Mouse (Mus musculus): ENCODE data around the gene Ankrd44. TPM values are rescaled to one million over a fixed set of nuclear protein-coding genes. Genes with fewer than 3 reads are reported as not detected.

Ankrd44 gene
- polyA plus RNA-seq, 1 experiment = 4.6 TPM

GRCm38 (mm10) chr1:54606936-54607335 is 319.3 kb downstream of the Ankrd44 start:
- Histone ChIP-seq H3K27me3 (ENCODE audit: control insufficient read depth, insufficient read depth, insufficient read length) (no peaks in the 10 kb centered on the region), H3K4me3 (no peak overlapping the region), H3K4me2 (ENCODE audit: low read depth) (no peak overlapping the region), H3K79me2 (ENCODE audit: control insufficient read depth, insufficient read depth) (no peaks in the 10 kb centered on the region), H3ac (ENCODE audit: control insufficient read depth, insufficient read length) (no peak overlapping the region), H3K36me3 (ENCODE audit: control insufficient read depth, insufficient read depth) (no peaks in the 10 kb centered on the region)
- TF ChIP-seq REST (IDR thresholded peaks at IDR 0.05; ENCODE audit: insufficient read depth, insufficient read length) = no peak
- TF ChIP-seq TCF3 (IDR thresholded peaks at IDR 0.05; ENCODE audit: insufficient read length, low read depth) = no peak
- no peak for TF ChIP-seq E2F4 (IDR thresholded peaks at IDR 0.05; ENCODE audit: insufficient read depth)
- TF ChIP-seq POLR2A (IDR thresholded peaks at IDR 0.05; ENCODE audit: insufficient read length, low read depth) = no peak
- no peak for TF ChIP-seq MAX (IDR thresholded peaks at IDR 0.05; ENCODE audit: low read depth)
- no peak for TF ChIP-seq USF1 (IDR thresholded peaks at IDR 0.05; ENCODE audit: low read depth)
- no peak for TF ChIP-seq TCF12 (IDR thresholded peaks at IDR 0.05; ENCODE audit: insufficient read depth, poor library complexity, severe bottlenecking)
- no peak for TF ChIP-seq MYOD1 (IDR thresholded peaks at IDR 0.05; ENCODE audit: control insufficient read depth in 1 of 3, insufficient read length in 2 of 3, low read depth in 2 of 3)
- TF ChIP-seq POLR2AphosphoS2 (IDR thresholded peaks at IDR 0.05; ENCODE audit: insufficient read length, low read depth) = no peak
- TF ChIP-seq CEBPB (IDR thresholded peaks at IDR 0.05; ENCODE audit: insufficient read depth, poor library complexity, severe bottlenecking) = no peak

GRCm38 (mm10) chr1:54601692-54602091 is 324.5 kb downstream of the Ankrd44 start:
- H3K4me3 ChIP-seq = no peak overlapping the region
- no peaks in the 10 kb centered on the region for H3K36me3 ChIP-seq (ENCODE audit: control insufficient read depth, insufficient read depth)
- H3K27me3 ChIP-seq (ENCODE audit: control insufficient read depth, insufficient read depth, insufficient read length) = no peaks in the 10 kb centered on the region
- no peak overlapping the region for H3K4me2 ChIP-seq (ENCODE audit: low read depth)
- H3K79me2 ChIP-seq (ENCODE audit: control insufficient read depth, insufficient read depth) = no peaks in the 10 kb centered on the region
- no peak overlapping the region for H3ac ChIP-seq (ENCODE audit: control insufficient read depth, insufficient read length)
- TF ChIP-seq USF1 (IDR thresholded peaks at IDR 0.05; ENCODE audit: low read depth) = no peak
- TF ChIP-seq E2F4 (IDR thresholded peaks at IDR 0.05; ENCODE audit: insufficient read depth) = no peak
- TF ChIP-seq CEBPB (IDR thresholded peaks at IDR 0.05; ENCODE audit: insufficient read depth, poor library complexity, severe bottlenecking) = no peak
- TF ChIP-seq MYOD1 (IDR thresholded peaks at IDR 0.05; ENCODE audit: control insufficient read depth in 1 of 3, insufficient read length in 2 of 3, low read depth in 2 of 3) = no peak
- TF ChIP-seq POLR2A (IDR thresholded peaks at IDR 0.05; ENCODE audit: insufficient read length, low read depth) = no peak
- TF ChIP-seq TCF12 (IDR thresholded peaks at IDR 0.05; ENCODE audit: insufficient read depth, poor library complexity, severe bottlenecking) = no peak
- TF ChIP-seq TCF3 (IDR thresholded peaks at IDR 0.05; ENCODE audit: insufficient read length, low read depth) = no peak
- TF ChIP-seq MAX (IDR thresholded peaks at IDR 0.05; ENCODE audit: low read depth) = no peak
- TF ChIP-seq REST (IDR thresholded peaks at IDR 0.05; ENCODE audit: insufficient read depth, insufficient read length) = no peak
- TF ChIP-seq SRF (IDR thresholded peaks at IDR 0.05; ENCODE audit: control insufficient read depth, insufficient read length, low read depth) = no peak

DNA sequence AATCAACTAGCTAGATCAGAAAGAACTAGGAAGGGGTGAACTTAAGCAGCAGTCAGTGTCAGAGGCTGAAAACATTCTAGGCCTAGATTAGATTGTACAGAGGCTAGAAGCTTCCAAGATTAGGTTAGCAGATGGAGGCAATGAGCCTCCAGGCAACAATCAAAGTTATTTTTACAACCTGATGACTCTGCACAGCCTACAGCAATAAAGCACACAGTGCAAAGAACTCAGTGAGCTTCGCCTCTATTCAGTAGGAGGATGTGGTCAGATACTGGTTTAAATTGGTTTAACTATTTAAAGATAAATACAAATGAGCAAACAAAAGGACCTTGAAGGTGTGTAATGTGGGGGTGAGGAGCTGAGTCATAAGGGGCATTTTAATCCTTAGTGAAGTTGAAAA is 325.9 kb downstream of the Ankrd44 start:
- no peaks in the 10 kb centered on the region for H3K36me3 ChIP-seq (ENCODE audit: control insufficient read depth, insufficient read depth)
- H3K27me3 ChIP-seq (ENCODE audit: control insufficient read depth, insufficient read depth, insufficient read length) = no peaks in the 10 kb centered on the region
- no peaks in the 10 kb centered on the region for H3K79me2 ChIP-seq (ENCODE audit: control insufficient read depth, insufficient read depth)
- H3K4me2 ChIP-seq (ENCODE audit: low read depth) = no peak overlapping the region
- H3K4me3 ChIP-seq = no peak overlapping the region
- H3ac ChIP-seq (ENCODE audit: control insufficient read depth, insufficient read length) = no peak overlapping the region
- TF ChIP-seq POLR2A (IDR thresholded peaks at IDR 0.05; ENCODE audit: insufficient read length, low read depth) (no peak), TCF12 (IDR thresholded peaks at IDR 0.05; ENCODE audit: insufficient read depth, poor library complexity, severe bottlenecking) (no peak), TCF3 (IDR thresholded peaks at IDR 0.05; ENCODE audit: insufficient read length, low read depth) (no peak), USF1 (IDR thresholded peaks at IDR 0.05; ENCODE audit: low read depth) (no peak), MAX (IDR thresholded peaks at IDR 0.05; ENCODE audit: low read depth) (no peak), E2F4 (IDR thresholded peaks at IDR 0.05; ENCODE audit: insufficient read depth) (no peak), CEBPB (IDR thresholded peaks at IDR 0.05; ENCODE audit: insufficient read depth, poor library complexity, severe bottlenecking) (no peak), MYOG (IDR thresholded peaks at IDR 0.05; ENCODE audit: control insufficient read depth in 1 of 3, insufficient read depth in 1 of 3, insufficient read length in 2 of 3, low read depth in 2 of 3) (no peak), REST (IDR thresholded peaks at IDR 0.05; ENCODE audit: insufficient read depth, insufficient read length) (no peak), SRF (IDR thresholded peaks at IDR 0.05; ENCODE audit: control insufficient read depth, insufficient read length, low read depth) (no peak), MYOD1 (IDR thresholded peaks at IDR 0.05; ENCODE audit: control insufficient read depth in 1 of 3, insufficient read length in 2 of 3, low read depth in 2 of 3) (no peak), POLR2AphosphoS2 (IDR thresholded peaks at IDR 0.05; ENCODE audit: insufficient read length, low read depth) (no peak)

GRCm38 (mm10) chr1:54597594-54598217 is 328.5 kb downstream of the Ankrd44 start:
- H3K4me2 ChIP-seq (ENCODE audit: low read depth) = no peak overlapping the region
- H3ac ChIP-seq (ENCODE audit: control insufficient read depth, insufficient read length) = no peak overlapping the region
- H3K4me3 ChIP-seq = no peak overlapping the region
- H3K27me3 ChIP-seq (ENCODE audit: control insufficient read depth, insufficient read depth, insufficient read length) = no peaks in the 10 kb centered on the region
- H3K79me2 ChIP-seq (ENCODE audit: control insufficient read depth, insufficient read depth) = no peaks in the 10 kb centered on the region
- TF ChIP-seq E2F4 (IDR thresholded peaks at IDR 0.05; ENCODE audit: insufficient read depth) (no peak), TCF12 (IDR thresholded peaks at IDR 0.05; ENCODE audit: insufficient read depth, poor library complexity, severe bottlenecking) (no peak), MAX (IDR thresholded peaks at IDR 0.05; ENCODE audit: low read depth) (no peak), MYOG (IDR thresholded peaks at IDR 0.05; ENCODE audit: control insufficient read depth in 1 of 3, insufficient read depth in 1 of 3, insufficient read length in 2 of 3, low read depth in 2 of 3) (no peak), TCF3 (IDR thresholded peaks at IDR 0.05; ENCODE audit: insufficient read length, low read depth) (no peak), REST (IDR thresholded peaks at IDR 0.05; ENCODE audit: insufficient read depth, insufficient read length) (no peak), MYOD1 (IDR thresholded peaks at IDR 0.05; ENCODE audit: control insufficient read depth in 1 of 3, insufficient read length in 2 of 3, low read depth in 2 of 3) (no peak)
- no peaks in the 10 kb centered on the region for H3K36me3 ChIP-seq (ENCODE audit: control insufficient read depth, insufficient read depth)

DNA sequence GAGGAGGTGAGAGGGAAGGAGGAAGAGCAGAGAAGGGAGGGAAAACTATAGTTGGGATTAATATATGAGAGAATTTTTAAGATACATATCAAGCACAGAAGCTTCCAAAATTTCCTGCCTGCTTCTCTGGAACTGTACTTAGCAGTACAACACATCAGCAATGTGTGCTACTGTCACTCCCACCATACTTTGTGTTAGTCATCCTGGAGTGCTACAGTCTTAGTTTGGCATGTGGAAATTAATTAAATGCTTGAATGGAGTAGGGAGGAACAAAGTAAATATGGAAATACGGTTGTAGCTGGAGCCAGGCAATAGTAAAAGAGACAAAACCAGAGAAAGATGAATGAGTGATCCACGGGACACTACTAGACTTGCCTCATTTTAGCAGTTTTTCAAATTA is 330.0 kb downstream of the Ankrd44 start:
- no peaks in the 10 kb centered on the region for H3K27me3 ChIP-seq (ENCODE audit: control insufficient read depth, insufficient read depth, insufficient read length)
- no peak overlapping the region for H3ac ChIP-seq (ENCODE audit: control insufficient read depth, insufficient read length)
- TF ChIP-seq E2F4 (IDR thresholded peaks at IDR 0.05; ENCODE audit: insufficient read depth) = no peak
- no peak for TF ChIP-seq MAX (IDR thresholded peaks at IDR 0.05; ENCODE audit: low read depth)
- no peak for TF ChIP-seq REST (IDR thresholded peaks at IDR 0.05; ENCODE audit: insufficient read depth, insufficient read length)
- no peak for TF ChIP-seq TCF12 (IDR thresholded peaks at IDR 0.05; ENCODE audit: insufficient read depth, poor library complexity, severe bottlenecking)
- TF ChIP-seq MYOG (IDR thresholded peaks at IDR 0.05; ENCODE audit: control insufficient read depth in 1 of 3, insufficient read depth in 1 of 3, insufficient read length in 2 of 3, low read depth in 2 of 3) = no peak
- TF ChIP-seq CEBPB (IDR thresholded peaks at IDR 0.05; ENCODE audit: insufficient read depth, poor library complexity, severe bottlenecking) = no peak
- no peak for TF ChIP-seq USF1 (IDR thresholded peaks at IDR 0.05; ENCODE audit: low read depth)
- H3K79me2 ChIP-seq (ENCODE audit: control insufficient read depth, insufficient read depth) = no peaks in the 10 kb centered on the region
- H3K36me3 ChIP-seq (ENCODE audit: control insufficient read depth, insufficient read depth) = no peaks in the 10 kb centered on the region
- H3K4me3 ChIP-seq = no peak overlapping the region
- no peak overlapping the region for H3K4me2 ChIP-seq (ENCODE audit: low read depth)

All from myocyte (in vitro differentiated cells).